Mouse (Mus musculus): Measurements from ENCODE around the gene Gm21964. TPM values are rescaled to one million over a fixed set of nuclear protein-coding genes. Genes with fewer than 3 reads are reported as not detected.

Gm21964 gene
- polyA plus RNA-seq, 1 experiment from 2014 or later: not detected

GRCm38 (mm10) chr8:110140156-110140555, 39.1 kb downstream of the Gm21964 start:
- ATAC-seq: no peak
- Histone ChIP-seq H3K4me1 (ENCODE audit: control insufficient read depth, insufficient read depth, low read length) (no peaks in the 10 kb centered on the region), H3K36me3 (ENCODE audit: control insufficient read depth, insufficient read depth, low read length) (no peaks in the 10 kb centered on the region), H3K4me3 (ENCODE audit: low read length) (no peak overlapping the region), H3K9me3 (ENCODE audit: control insufficient read depth, low read length) (no peaks in the 10 kb centered on the region), H3K9ac (ENCODE audit: low read depth, low read length) (no peak overlapping the region), H3K27me3 (replicated peaks; ENCODE audit: control insufficient read depth, insufficient read depth, low read length) (no peaks in the 10 kb centered on the region), H3K4me2 (ENCODE audit: low read depth, low read length) (no peak overlapping the region), H3K27ac (ENCODE audit: low read length) (no peak overlapping the region)
- 64% methylated on average over 3 of the region's 3 CpGs for WGBS

- H3K9me3 ChIP-seq (ENCODE audit: control insufficient read depth, low read length): no peaks in the 10 kb centered on the region
- no peaks in the 10 kb centered on the region for H3K36me3 ChIP-seq (ENCODE audit: control insufficient read depth, insufficient read depth, low read length)
- no peak for ATAC-seq
- WGBS: 72% methylated on average over 4 of the region's 4 CpGs
- no peaks in the 10 kb centered on the region for H3K4me1 ChIP-seq (ENCODE audit: control insufficient read depth, insufficient read depth, low read length)
- H3K4me3 ChIP-seq (ENCODE audit: low read length): no peak overlapping the region
- no peak overlapping the region for H3K9ac ChIP-seq (ENCODE audit: low read depth, low read length)
- H3K27me3 ChIP-seq (replicated peaks; ENCODE audit: control insufficient read depth, insufficient read depth, low read length): no peaks in the 10 kb centered on the region
- H3K27ac ChIP-seq (ENCODE audit: low read length): no peak overlapping the region
- H3K4me2 ChIP-seq (ENCODE audit: low read depth, low read length): no peak overlapping the region
Observed at GRCm38 (mm10) chr8:110140770-110141169, 39.8 kb downstream of the Gm21964 start.

GRCm38 (mm10) chr8:110145538-110145937, 44.5 kb downstream of the Gm21964 start:
- Histone ChIP-seq H3K9me3 (ENCODE audit: control insufficient read depth, low read length) (no peaks in the 10 kb centered on the region), H3K9ac (ENCODE audit: low read depth, low read length) (no peak overlapping the region)
- WGBS: 0% methylated on average over 4 of the region's 4 CpGs

GRCm38 (mm10) chr8:110152951-110153350, 51.9 kb downstream of the Gm21964 start:
- no peak overlapping the region for H3K4me3 ChIP-seq (ENCODE audit: low read length)
- no peak overlapping the region for H3K9ac ChIP-seq (ENCODE audit: low read depth, low read length)
- no peaks in the 10 kb centered on the region for H3K36me3 ChIP-seq (ENCODE audit: control insufficient read depth, insufficient read depth, low read length)
- no peaks in the 10 kb centered on the region for H3K27me3 ChIP-seq (replicated peaks; ENCODE audit: control insufficient read depth, insufficient read depth, low read length)
- no peaks in the 10 kb centered on the region for H3K4me1 ChIP-seq (ENCODE audit: control insufficient read depth, insufficient read depth, low read length)
- WGBS: 75% methylated on average over 6 of the region's 6 CpGs
- no peak for ATAC-seq
- H3K4me2 ChIP-seq (ENCODE audit: low read depth, low read length): no peak overlapping the region
- H3K27ac ChIP-seq (ENCODE audit: low read length): no peak overlapping the region
- H3K9me3 ChIP-seq (ENCODE audit: control insufficient read depth, low read length): no peaks in the 10 kb centered on the region

More at GRCm38 (mm10) chr8:110145538-110145937, 44.5 kb downstream of the Gm21964 start:
- Histone ChIP-seq H3K36me3 (ENCODE audit: control insufficient read depth, insufficient read depth, low read length) (no peaks in the 10 kb centered on the region), H3K4me3 (ENCODE audit: low read length) (no peak overlapping the region), H3K27ac (ENCODE audit: low read length) (no peak overlapping the region), H3K4me2 (ENCODE audit: low read depth, low read length) (no peak overlapping the region), H3K4me1 (ENCODE audit: control insufficient read depth, insufficient read depth, low read length) (no peaks in the 10 kb centered on the region), H3K27me3 (replicated peaks; ENCODE audit: control insufficient read depth, insufficient read depth, low read length) (no peaks in the 10 kb centered on the region)
- ATAC-seq: no peak

Other genes starting within 250 kb of the Gm21964 start
- gene Phlpp2, start 232.7 kb upstream of the Gm21964 start, polyA plus RNA-seq (2015; fragmentation: Nextera tagmentation; extraction: Ambion mirVana): 1.7 and 2.1 TPM in 2 replicates
- gene Marveld3, start 139.0 kb upstream of the Gm21964 start, polyA plus RNA-seq (2015; fragmentation: Nextera tagmentation; extraction: Ambion mirVana): 12.0 and 17.1 TPM in 2 replicates
- gene Tat, start 110.8 kb upstream of the Gm21964 start, polyA plus RNA-seq (2015; fragmentation: Nextera tagmentation; extraction: Ambion mirVana): not detected in 2 replicates
- gene Chst4, start 61.5 kb upstream of the Gm21964 start, polyA plus RNA-seq (2015; fragmentation: Nextera tagmentation; extraction: Ambion mirVana): 3.9 and 4.4 TPM in 2 replicates
- 3.7 and 4.9 TPM in 2 replicates for gene Zfp612, start 21.5 kb upstream of the Gm21964 start, polyA plus RNA-seq (2015; fragmentation: Nextera tagmentation; extraction: Ambion mirVana)
- not detected in 2 replicates for gene Gm17720, start 1.5 kb downstream of the Gm21964 start, polyA plus RNA-seq (2015; fragmentation: Nextera tagmentation; extraction: Ambion mirVana)
- gene Calb2, start 67.0 kb downstream of the Gm21964 start, polyA plus RNA-seq (2015; fragmentation: Nextera tagmentation; extraction: Ambion mirVana): not detected in 2 replicates
- gene Cmtr2, start 114.5 kb downstream of the Gm21964 start, polyA plus RNA-seq (2015; fragmentation: Nextera tagmentation; extraction: Ambion mirVana): 7.4 and 8.0 TPM in 2 replicates
- 0.06 and 0.07 TPM in 2 replicates for gene Hydin, start 165.8 kb downstream of the Gm21964 start, polyA plus RNA-seq (2015; fragmentation: Nextera tagmentation; extraction: Ambion mirVana)

Data from intestine, embryonic 16.5 days (tissue).